13 mouse cellular contexts compared by ENCODE assay signal in the genomic region with DNA sequence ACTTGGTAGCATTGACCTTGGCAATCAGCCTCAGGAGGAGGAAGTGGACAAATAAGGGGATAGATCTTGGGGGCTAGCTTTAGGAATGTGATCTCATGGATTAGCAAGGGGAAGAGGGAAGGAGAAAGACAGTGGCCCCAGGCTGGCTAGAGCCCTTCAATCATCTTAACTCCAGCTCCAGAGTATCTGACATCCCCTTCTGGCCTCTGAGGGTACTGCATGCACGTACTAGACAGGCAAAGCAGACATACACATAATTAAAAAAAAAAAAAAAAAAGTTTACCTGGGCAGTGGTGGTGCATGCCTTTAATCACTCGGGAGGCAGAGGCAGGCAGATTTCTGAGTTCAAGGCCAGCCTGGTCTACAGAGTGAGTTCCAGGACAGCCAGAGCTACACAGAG. TPM values are rescaled to one million over a fixed set of nuclear protein-coding genes. Genes with fewer than 3 reads are reported as not detected.
A peak's percentile ranks its signal among the peaks of the same experiment; 100 is the strongest.
DNase-seq lines count a peak whose midpoint lies in the region; ATAC-seq and TF ChIP-seq lines count a peak whose summit lies in the region.
"Had no signal": no experiment of that assay in that cellular context is flagged by ENCODE, and none has a peak within 500 bp of the region (broad histone marks: within the 10 kb centered on the region; RNA-seq: fewer than 3 reads in every experiment).

No protein-coding gene starts in this region.

- no peak for ATAC-seq in forebrain, embryonic 14.5 days
- ATAC-seq: midbrain, embryonic 13.5 days had no signal

- H3K79me2 ChIP-seq in macrophage (ENCODE audit: inconsistent target): no peaks in the 10 kb centered on the region; the same call in 1 of the 2 replicates

- H3K9me3 ChIP-seq in E14TG2a.4 (ENCODE audit: low read length): no peaks in the 10 kb centered on the region
- H3K9me3 ChIP-seq in forebrain, embryonic 14.5 days (replicated peaks; ENCODE audit: control insufficient read depth, low read length): no peaks in the 10 kb centered on the region
- H3K9me3 ChIP-seq: embryonic facial prominence, embryonic 15.5 days; hindbrain, embryonic 15.5 days; limb, embryonic 13.5 days; midbrain, embryonic 13.5 days had no signal

- H3K9ac ChIP-seq in forebrain, embryonic 14.5 days (ENCODE audit: low read length): no peak overlapping the region
- H3K9ac ChIP-seq: embryonic facial prominence, embryonic 15.5 days; hindbrain, embryonic 15.5 days; limb, embryonic 13.5 days; midbrain, embryonic 13.5 days had no signal

- no peak for DNase-seq in layer of hippocampus, adult 2 months (ENCODE audit: low spot score in 2 of 2)
- DNase-seq in layer of hippocampus, postnatal 14 days (ENCODE audit: low spot score in 2 of 2): no peak
- DNase-seq in WW6 (ENCODE audit: low read depth, low spot score): peak; percentile 65
- no peak for DNase-seq in forebrain, embryonic 14.5 days (ENCODE audit: low spot score)
- DNase-seq in ovary, postnatal 14 days (ENCODE audit: low spot score): no peak
- DNase-seq: cerebellum, adult 18-20 months; heart, adult 18-20 months had no signal

- no peaks in the 10 kb centered on the region for H3K27me3 ChIP-seq in E14TG2a.4 (ENCODE audit: insufficient read depth, low read length)
- H3K27me3 ChIP-seq in forebrain, embryonic 14.5 days (replicated peaks; ENCODE audit: control insufficient read depth, insufficient read depth, low read length): no peaks in the 10 kb centered on the region; the same call in 1 of the 2 replicates
- H3K27me3 ChIP-seq: embryonic facial prominence, embryonic 15.5 days; hindbrain, embryonic 15.5 days; limb, embryonic 13.5 days; midbrain, embryonic 13.5 days had no signal

- H3K4me1 ChIP-seq in E14TG2a.4 (replicated peaks; ENCODE audit: low read depth, low read length): peaks cover 72% of the 10 kb centered on the region
- H3K4me1 ChIP-seq in forebrain, embryonic 14.5 days (ENCODE audit: control insufficient read depth, insufficient read depth, low read length): peaks cover under 1% of the 10 kb centered on the region

- H3K36me3 ChIP-seq in E14TG2a.4 (ENCODE audit: insufficient read depth, low read length) (peaks cover 5% of the 10 kb centered on the region; the same call in 1 of the 2 replicates), macrophage (ENCODE audit: inconsistent target) (no peaks in the 10 kb centered on the region)
- H3K36me3 ChIP-seq in forebrain, embryonic 14.5 days (ENCODE audit: control insufficient read depth, insufficient read depth, low read length): no peaks in the 10 kb centered on the region
- H3K36me3 ChIP-seq: embryonic facial prominence, embryonic 15.5 days; hindbrain, embryonic 15.5 days had no signal

- no peak overlapping the region for H3K4me2 ChIP-seq in forebrain, embryonic 14.5 days (ENCODE audit: low read length)
- H3K4me2 ChIP-seq: embryonic facial prominence, embryonic 15.5 days; hindbrain, embryonic 15.5 days; limb, embryonic 13.5 days; midbrain, embryonic 13.5 days had no signal

- no peak overlapping the region for H3K4me3 ChIP-seq in layer of hippocampus, adult 2 months
- no peak overlapping the region for H3K4me3 ChIP-seq in E14TG2a.4 (replicated peaks; ENCODE audit: low read length)
- H3K4me3 ChIP-seq in macrophage (ENCODE audit: inconsistent target): no peak overlapping the region
- no peak overlapping the region for H3K4me3 ChIP-seq in forebrain, embryonic 14.5 days (ENCODE audit: low read depth, low read length)
- H3K4me3 ChIP-seq: embryonic facial prominence, embryonic 15.5 days; hindbrain, embryonic 15.5 days; limb, embryonic 13.5 days; midbrain, embryonic 13.5 days had no signal

- WGBS in macrophage (ENCODE audit: missing documents): 94% methylated on average over 2 of the region's 2 CpGs
- WGBS in forebrain, embryonic 14.5 days: 57% methylated on average over 2 of the region's 2 CpGs

- peak; percentile 62 for TF ChIP-seq CTCF in layer of hippocampus, adult 2 months (conservative IDR thresholded peaks at IDR 0.05)
- TF ChIP-seq CTCF in E14TG2a.4 (conservative IDR thresholded peaks at IDR 0.05; ENCODE audit: low read length): peak; percentile 82

- no peak overlapping the region for H3K27ac ChIP-seq in layer of hippocampus, adult 2 months
- H3K27ac ChIP-seq in macrophage: peak overlapping the region; percentile 98
- H3K27ac ChIP-seq in forebrain, embryonic 14.5 days (ENCODE audit: low read depth, low read length): no peak overlapping the region
- H3K27ac ChIP-seq: embryonic facial prominence, embryonic 15.5 days; hindbrain, embryonic 15.5 days; limb, embryonic 13.5 days; midbrain, embryonic 13.5 days had no signal

RNA-seq across cellular contexts. Expression of a gene that starts 11.8 kb away (rescaled TPM):
- under 1 TPM in 1 of 2 experiments, not detected in 1; 0.25 TPM for total RNA-seq in layer of hippocampus, adult 2 months (2021)
- total RNA-seq in layer of hippocampus, postnatal 14 days (2021): not detected
- 100 to 1,000 TPM in 12 of 26 experiments, 10 to 100 TPM in 13, 1 to 10 TPM in 1; 7.8 to 467 (median 92.6) TPM for total RNA-seq in macrophage (2018; cell fraction: chromatin; rRNA removed)
- total RNA-seq in macrophage (2018; cell fraction: cytosol; rRNA removed): 1,000 to 10,000 TPM in 6 of 26 experiments, 100 to 1,000 TPM in 15, 10 to 100 TPM in 5; 69.9 to 1,947 (median 332) TPM
- total RNA-seq in macrophage (2018; cell fraction: nucleus; rRNA removed): 1,000 to 10,000 TPM in 7 of 26 experiments, 100 to 1,000 TPM in 16, 10 to 100 TPM in 3; 89.0 to 1,533 (median 505) TPM
- polyA plus RNA-seq in macrophage (2018): 24.3 to 124 TPM (median 74.3 TPM) in 3 replicates
- polyA plus RNA-seq in forebrain, embryonic 14.5 days (2014; fragmentation: Nextera tagmentation; extraction: Ambion mirVana): 0.16 and 0.20 TPM in 2 replicates
- polyA plus RNA-seq: limb, embryonic 13.5 days had no signal

RNA-seq across cellular contexts. Expression of a gene that starts 16.1 kb away (rescaled TPM):
- total RNA-seq in layer of hippocampus, adult 2 months (2021): 10 to 100 TPM; 25.4 to 29.1 TPM
- total RNA-seq in layer of hippocampus, postnatal 14 days (2021): 10 to 100 TPM; 25.9 to 30.8 TPM
- 10 to 100 TPM in 25 of 26 experiments, 1 to 10 TPM in 1; 8.5 to 30.1 (median 21.1) TPM for total RNA-seq in macrophage (2018; cell fraction: chromatin; rRNA removed)
- total RNA-seq in macrophage (2018; cell fraction: cytosol; rRNA removed): 10 to 100 TPM; 19.1 to 38.4 (median 30.7) TPM
- total RNA-seq in macrophage (2018; cell fraction: nucleus; rRNA removed): 10 to 100 TPM; 12.7 to 46.1 (median 25.0) TPM
- polyA plus RNA-seq in macrophage (2018): 19.1 to 57.8 TPM (median 24.3 TPM) in 3 replicates
- 85.7 and 101 TPM in 2 replicates for polyA plus RNA-seq in forebrain, embryonic 14.5 days (2014; fragmentation: Nextera tagmentation; extraction: Ambion mirVana)

RNA-seq across cellular contexts. Expression of a gene that starts 28.1 kb away (rescaled TPM):
- total RNA-seq in layer of hippocampus, adult 2 months (2021): under 1 TPM; 0.54 to 0.97 TPM
- total RNA-seq in layer of hippocampus, postnatal 14 days (2021): 1 to 10 TPM; 1.1 to 1.4 TPM
- 100 to 1,000 TPM in 7 of 26 experiments, 10 to 100 TPM in 19; 21.1 to 149 (median 77.4) TPM for total RNA-seq in macrophage (2018; cell fraction: chromatin; rRNA removed)
- 100 to 1,000 TPM in 25 of 26 experiments, 10 to 100 TPM in 1; 89.3 to 365 (median 193) TPM for total RNA-seq in macrophage (2018; cell fraction: cytosol; rRNA removed)
- 100 to 1,000 TPM in 23 of 26 experiments, 10 to 100 TPM in 3; 63.8 to 384 (median 181) TPM for total RNA-seq in macrophage (2018; cell fraction: nucleus; rRNA removed)
- polyA plus RNA-seq in macrophage (2018): 104 to 230 TPM (median 156 TPM) in 3 replicates
- polyA plus RNA-seq in forebrain, embryonic 14.5 days (2014; fragmentation: Nextera tagmentation; extraction: Ambion mirVana): 0.89 and 1.9 TPM in 2 replicates

RNA-seq across cellular contexts. Expression of a gene that starts 29.0 kb away (rescaled TPM):
- 10 to 100 TPM; 58.2 to 61.8 TPM for total RNA-seq in layer of hippocampus, adult 2 months (2021)
- total RNA-seq in layer of hippocampus, postnatal 14 days (2021): 10 to 100 TPM; 67.8 to 71.7 TPM
- 10 to 100 TPM in 20 of 26 experiments, 1 to 10 TPM in 6; 2.7 to 27.9 (median 15.6) TPM for total RNA-seq in macrophage (2018; cell fraction: chromatin; rRNA removed)
- 10 to 100 TPM; 43.2 to 69.6 (median 58.9) TPM for total RNA-seq in macrophage (2018; cell fraction: cytosol; rRNA removed)
- total RNA-seq in macrophage (2018; cell fraction: nucleus; rRNA removed): 10 to 100 TPM; 14.4 to 45.5 (median 23.0) TPM
- polyA plus RNA-seq in macrophage (2018): 47.7 to 66.4 TPM (median 48.9 TPM) in 3 replicates
- 200 and 220 TPM in 2 replicates for polyA plus RNA-seq in forebrain, embryonic 14.5 days (2014; fragmentation: Nextera tagmentation; extraction: Ambion mirVana)

RNA-seq across cellular contexts. Expression of a gene that starts 35.4 kb away (rescaled TPM):
- total RNA-seq in layer of hippocampus, adult 2 months (2021): 100 to 1,000 TPM; 274 to 297 TPM
- 100 to 1,000 TPM; 253 to 259 TPM for total RNA-seq in layer of hippocampus, postnatal 14 days (2021)
- total RNA-seq in macrophage (2018; cell fraction: chromatin; rRNA removed): 100 to 1,000 TPM in 19 of 26 experiments, 10 to 100 TPM in 7; 38.7 to 250 (median 142) TPM
- 100 to 1,000 TPM in 25 of 26 experiments, 10 to 100 TPM in 1; 92.7 to 165 (median 127) TPM for total RNA-seq in macrophage (2018; cell fraction: cytosol; rRNA removed)
- 100 to 1,000 TPM in 8 of 26 experiments, 10 to 100 TPM in 18; 37.5 to 190 (median 88.4) TPM for total RNA-seq in macrophage (2018; cell fraction: nucleus; rRNA removed)
- polyA plus RNA-seq in macrophage (2018): 71.4 to 137 TPM (median 122 TPM) in 3 replicates
- polyA plus RNA-seq in forebrain, embryonic 14.5 days (2014; fragmentation: Nextera tagmentation; extraction: Ambion mirVana): 135 and 147 TPM in 2 replicates
